Mouse (Mus musculus) bone marrow, adult 2 months (tissue): ENCODE measurements around the gene Cybc1. TPM values are rescaled to one million over a fixed set of nuclear protein-coding genes. Genes with fewer than 3 reads are reported as not detected.

ENCODE experiments used
- H3K27ac ChIP-seq: fragments of 200-500 bp; 2 replicates; pipeline ENCODE4 v1.5.1; 2012; ENCODE audit warnings: low read depth, mild to moderate bottlenecking, control low read depth, inconsistent platforms, low read length; ENCODE audit not compliant: control insufficient read depth, poor library complexity, insufficient read depth
- H3K4me1 ChIP-seq: fragments of 200-500 bp; 2 replicates; pipeline ENCODE4 v1.6.1; 2011; ENCODE audit warnings: low read length; ENCODE audit not compliant: control insufficient read depth, insufficient read depth
- H3K4me3 ChIP-seq: fragments of 200-500 bp; replicated peaks from 2 replicates; pipeline ENCODE3; 2011; ENCODE audit warnings: mild to moderate bottlenecking, low read depth, low read length, control low read depth; ENCODE audit not compliant: control insufficient read depth
- CTCF ChIP-seq: fragments of 200-500 bp; IDR thresholded peaks from 2 replicates; pipeline ENCODE4 v1.5.1; 2011; ENCODE audit warnings: low read length, control low read depth; ENCODE audit not compliant: control insufficient read depth, insufficient read depth
- POLR2A ChIP-seq: fragments of 200-500 bp; IDR thresholded peaks from 2 replicates; pipeline ENCODE4 v1.6.1; 2011; ENCODE audit warnings: low read depth, mild to moderate bottlenecking, control low read depth, low read length, borderline replicate concordance; ENCODE audit not compliant: control insufficient read depth
- WGBS: fragments of 180-500 bp; shearing (Covaris S2); methylation state at CpG from one replicate; pipeline ENCODE4 v1.1.7; 2018; 5-methylcytosine and 5-hydroxymethylcytosine counted together
- polyA plus RNA-seq: library from polyadenylated mRNA; stranded (reverse); fragments of >200 nt; gene quantifications from 2 replicates; pipeline ENCODE4 v1.2.4, GENCODE M21; 2011; ENCODE audit warnings: low replicate concordance; ENCODE audit not compliant: missing spikeins, insufficient read depth, insufficient read length

The Cybc1 gene
- polyA plus RNA-seq = 27.8 and 54.0 TPM in 2 replicates

- Histone ChIP-seq H3K4me1 (peaks cover 4% of the 10 kb centered on the region), H3K4me3 (peak within 1 kb of the TSS; percentile 90), H3K27ac (peak within 1 kb of the TSS; percentile 94)
- peak; percentile 48; the same call in 1 of the 2 replicates for TF ChIP-seq POLR2A
- TF ChIP-seq CTCF = peak; percentile 24; the same call in 1 of the 2 replicates
- 0% methylated on average over 23 of the region's 23 CpGs for WGBS
These were observed at the start of gene Cybc1 for GRCm38 (mm10) chr11:121229018-121229439. Gene Cybc1, minus strand, starts transcription at chr11:121229322.

- no peak overlapping the region for H3K4me3 ChIP-seq
- peaks cover 2% of the 10 kb centered on the region for H3K4me1 ChIP-seq
- WGBS = 66% methylated on average over 3 of the region's 3 CpGs
- TF ChIP-seq POLR2A (no peak), CTCF (no peak)
- H3K27ac ChIP-seq = no peak overlapping the region; the same call in 1 of the 2 replicates
These were observed 48.9 kb upstream of the Cybc1 start for GRCm38 (mm10) chr11:121278011-121278410.

DNA sequence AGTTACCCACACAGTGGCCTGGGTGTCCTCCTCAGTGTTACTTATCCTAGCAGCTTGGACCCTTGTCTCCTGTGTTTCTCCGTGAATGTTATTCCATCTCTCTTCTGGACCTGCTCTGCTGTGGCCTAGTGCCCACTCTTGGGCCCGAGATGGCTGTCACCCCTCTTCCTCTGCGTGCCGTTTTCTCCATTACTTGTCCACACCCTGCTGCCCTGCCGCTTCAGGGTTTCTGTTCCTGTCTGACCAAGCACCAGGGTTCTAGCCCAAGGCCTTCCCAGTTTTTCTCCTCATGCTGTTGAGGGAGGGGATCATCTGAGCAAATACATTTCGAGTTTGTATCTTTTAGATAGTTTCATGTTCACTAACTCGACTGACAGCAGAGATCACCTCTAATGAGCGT, 48.4 kb upstream of the Cybc1 start:
- Histone ChIP-seq H3K4me1 (peaks cover 2% of the 10 kb centered on the region), H3K27ac (peak overlapping the region; percentile 52), H3K4me3 (no peak overlapping the region)
- 67% methylated on average over 8 of the region's 8 CpGs for WGBS
- TF ChIP-seq POLR2A (no peak), CTCF (no peak)

GRCm38 (mm10) chr11:121261074-121261473, 32.0 kb upstream of the Cybc1 start:
- TF ChIP-seq POLR2A = no peak
- TF ChIP-seq CTCF = no peak
- no peaks in the 10 kb centered on the region; the same call in 1 of the 2 replicates for H3K4me1 ChIP-seq
- peak overlapping the region; percentile 94 for H3K4me3 ChIP-seq
- no peak overlapping the region for H3K27ac ChIP-seq
- WGBS = 39% methylated on average over 2 of the region's 2 CpGs

GRCm38 (mm10) chr11:121260211-121260906, 31.2 kb upstream of the Cybc1 start:
- no peaks in the 10 kb centered on the region; the same call in 1 of the 2 replicates for H3K4me1 ChIP-seq
- under 1% methylated on average over 59 of the region's 60 CpGs for WGBS
- TF ChIP-seq CTCF (no peak), POLR2A (no peak)
- peak overlapping the region; percentile 87 for H3K27ac ChIP-seq
- peak overlapping the region; percentile 94 for H3K4me3 ChIP-seq

DNA sequence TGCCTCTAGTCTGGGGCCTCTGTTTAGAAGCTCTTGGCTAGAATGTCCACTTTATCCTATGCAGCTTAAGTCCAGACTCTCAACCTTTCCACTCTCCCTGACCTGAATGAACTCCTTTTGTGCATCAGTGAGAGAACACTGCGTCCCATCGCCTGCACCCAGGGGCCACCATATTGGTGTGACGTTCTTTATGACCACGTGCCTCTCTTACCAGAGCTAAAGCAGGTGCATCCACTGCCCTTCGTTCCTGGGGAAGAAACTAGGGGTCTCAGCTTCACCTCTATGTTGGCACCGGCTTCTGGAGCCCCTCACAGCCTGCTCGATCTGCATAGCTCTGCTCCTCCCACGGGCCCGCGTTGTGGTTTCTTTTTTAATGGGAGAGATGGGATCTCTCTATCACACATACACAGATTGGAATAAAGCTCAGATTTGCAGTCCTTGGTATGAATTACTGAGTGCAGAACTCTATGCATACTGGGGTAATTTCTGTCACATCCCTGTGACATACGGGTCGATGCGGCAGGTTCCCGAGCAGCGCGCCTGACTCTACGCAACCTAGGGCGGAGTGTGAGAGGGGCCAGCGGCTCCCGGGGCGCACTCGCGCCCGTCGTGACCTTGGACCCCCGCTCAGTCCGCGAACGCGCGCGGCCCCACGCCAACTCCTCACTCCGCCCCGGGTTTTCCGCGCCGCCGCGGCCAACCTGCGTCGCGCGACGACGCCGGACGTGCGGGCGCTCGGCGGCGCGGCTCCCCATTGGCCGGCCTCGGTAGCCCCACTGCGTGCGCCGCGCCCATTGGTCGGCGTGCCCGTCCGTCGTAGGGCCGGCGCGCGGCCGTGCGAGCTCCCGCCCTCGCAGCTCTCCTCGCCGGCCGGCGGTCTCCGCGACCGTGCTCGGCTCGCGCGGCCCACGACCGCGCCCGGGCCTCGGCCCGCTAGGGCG, 30.3 kb upstream of the Cybc1 start, which contains the start of gene Foxk2:
Foxk2 (plus strand) TSS at position 831 of the 941 bp plus-strand sequence.
- Histone ChIP-seq H3K27ac (peak within 1 kb of the TSS; percentile 87), H3K4me1 (no peaks in the 10 kb centered on the region; the same call in 1 of the 2 replicates), H3K4me3 (peak within 1 kb of the TSS; percentile 95)
- TF ChIP-seq POLR2A (peak; percentile 55; the same call in 1 of the 2 replicates), CTCF (no peak)
- WGBS = 2% methylated on average over 91 of the region's 91 CpGs

GRCm38 (mm10) chr11:121250196-121250595, 21.1 kb upstream of the Cybc1 start:
- H3K4me1 ChIP-seq = no peaks in the 10 kb centered on the region
- 96% methylated on average over 8 of the region's 8 CpGs for WGBS
- H3K4me3 ChIP-seq = no peak overlapping the region
- no peak overlapping the region for H3K27ac ChIP-seq
- TF ChIP-seq CTCF (no peak), POLR2A (no peak)

- H3K27ac ChIP-seq = peak overlapping the region; percentile 81
- peaks cover 1% of the 10 kb centered on the region; the same call in 1 of the 2 replicates for H3K4me1 ChIP-seq
- TF ChIP-seq CTCF = no peak
- no peak for TF ChIP-seq POLR2A
- WGBS = 68% methylated on average over 2 of the region's 2 CpGs
- H3K4me3 ChIP-seq = peak overlapping the region; percentile 25
These were observed 10.5 kb upstream of the Cybc1 start for GRCm38 (mm10) chr11:121239669-121240068.
